Mouse (Mus musculus): Measurements from ENCODE around the gene Ikbke.

- TF ChIP-seq CTCF (conservative IDR thresholded peaks at IDR 0.05; ENCODE audit: low read length) (no peak), POU5F1 (IDR thresholded peaks at IDR 0.05; ENCODE audit: borderline replicate concordance, low read length) (no peak), NANOG (IDR thresholded peaks at IDR 0.05; ENCODE audit: borderline replicate concordance, low read length) (no peak)
These were observed 56.1 kb downstream of the Ikbke start for GRCm38 (mm10) chr1:131223345-131223744.
